Mouse (Mus musculus) embryo, embryonic 9.5 days (tissue): ENCODE results near the gene Mlana.

Source experiments
- DNase-seq: peaks from one replicate; pipeline ENCODE4 v3.0.0-alpha.2; 2017; ENCODE audit errors: extremely low spot score

Mlana gene

GRCm38 (mm10) chr19:29750994-29751393, 53.4 kb downstream of the Mlana start:
- DNase-seq, result no peak

DNA sequence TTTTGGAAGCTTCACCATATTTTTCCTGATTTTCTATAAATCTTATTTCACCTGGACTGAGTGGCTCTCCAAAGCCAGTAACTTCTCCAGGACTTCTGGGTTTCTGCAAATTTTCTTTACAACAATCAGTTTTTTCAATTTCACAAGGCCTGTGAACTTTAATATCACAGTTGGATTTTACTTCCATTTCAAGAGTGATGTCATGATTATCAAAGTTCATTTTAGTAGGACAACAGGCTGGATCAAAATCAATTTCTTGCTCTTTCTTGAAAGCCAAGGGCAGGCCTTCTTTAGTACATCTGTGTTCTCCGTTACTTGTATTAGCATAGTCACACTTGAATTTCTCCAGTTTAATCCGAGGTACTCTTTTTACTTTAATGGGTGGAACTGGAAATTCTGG, 56.3 kb downstream of the Mlana start:
- no peak for DNase-seq
